Mouse (Mus musculus): ENCODE data around the gene Gsta3. TPM values are rescaled to one million over a fixed set of nuclear protein-coding genes. Genes with fewer than 3 reads are reported as not detected.
"Not testable (repeated sequence)": the region's sequence is repeated elsewhere in the genome, so short reads cannot be mapped to it uniquely, and the experiment has no call there.

Gene Gsta3
- total RNA-seq (2014; fragmentation: Nextera tagmentation) = 1.2 TPM in 1 of 2 replicates, not detected in the other
- total RNA-seq (2017) = 0.17 and 0.27 TPM in 2 replicates
- polyA plus RNA-seq (2012) = not detected in 2 replicates

DNA sequence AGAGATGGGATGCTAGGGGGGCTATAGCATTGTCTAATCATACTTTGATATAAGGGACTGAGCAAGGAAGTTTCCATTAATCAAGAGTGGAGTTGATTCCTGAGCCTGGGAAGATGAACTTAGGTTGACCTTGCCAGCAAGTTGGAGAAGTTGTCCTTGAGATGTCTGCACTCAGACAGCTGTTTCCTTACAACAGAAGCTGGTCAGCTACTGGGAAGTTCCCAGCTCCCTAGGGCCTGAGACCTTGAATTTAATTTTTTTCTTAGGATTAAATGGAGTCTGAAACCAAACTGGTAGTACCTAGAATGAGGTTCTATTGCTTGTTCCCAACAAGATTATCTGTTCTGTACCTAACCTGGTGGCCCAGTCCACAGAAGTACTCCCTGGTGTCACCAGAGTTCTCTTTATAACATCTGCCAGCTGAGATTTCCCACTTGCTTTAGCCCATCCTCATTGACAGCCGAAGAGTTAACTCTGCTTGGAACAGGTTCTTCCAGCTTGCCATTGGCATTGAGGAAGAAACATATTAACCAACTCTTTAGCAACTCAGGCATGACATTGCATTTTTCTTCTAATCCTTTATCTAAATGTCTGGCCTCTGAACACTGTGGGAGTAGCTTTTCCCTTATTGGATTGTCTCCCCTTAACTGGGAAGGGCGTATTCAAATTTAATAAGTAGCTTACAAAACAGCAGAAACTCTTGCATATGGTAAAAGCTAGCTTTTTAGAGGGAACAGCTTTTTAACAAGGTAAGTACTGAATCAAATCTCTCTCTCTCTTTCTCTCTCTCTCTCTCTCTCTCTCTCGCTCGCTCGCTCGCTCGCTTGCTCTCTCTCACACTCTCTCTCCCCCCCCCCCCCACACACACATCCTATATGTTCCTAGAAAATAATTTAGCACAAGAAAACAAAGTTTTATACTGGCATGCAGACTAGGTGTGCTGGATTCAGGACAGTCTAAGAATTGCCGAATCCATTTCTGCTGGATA, at the start of gene Gsta3:
Gsta3 (plus strand) TSS at position 679 of the 988 bp plus-strand sequence.
- ATAC-seq (ENCODE audit: extremely low read depth, insufficient number of reproducible peaks, low FRiP score, poor library complexity, severe bottlenecking) (peak; percentile 57), DNase-seq (ENCODE audit: low spot score) (no peak)
- H3K36me3 ChIP-seq (replicated peaks) = no peaks in the 10 kb centered on the region
- no peaks in the 10 kb centered on the region for H3K9me3 ChIP-seq (replicated peaks)
- H3K4me3 ChIP-seq (ENCODE audit: low read depth, low read length) = no peak within 1 kb of the TSS
- TF ChIP-seq TAL1 (conservative IDR thresholded peaks at IDR 0.05; ENCODE audit: low read depth, low read length) (no peak), POLR2AphosphoS5 (IDR thresholded peaks at IDR 0.05; ENCODE audit: insufficient replicate concordance, low read depth, low read length) (no peak), GATA2 (IDR thresholded peaks at IDR 0.05; ENCODE audit: borderline replicate concordance, low read depth, low read length) (no peak), GATA1 (IDR thresholded peaks at IDR 0.05; ENCODE audit: borderline replicate concordance, low read length) (no peak), CTCF (IDR thresholded peaks at IDR 0.05; ENCODE audit: low read depth, low read length) (no peak)
- H3K4me1 ChIP-seq (ENCODE audit: insufficient read depth, low read depth, low read length) = no peaks in the 10 kb centered on the region
- H3K27me3 ChIP-seq (ENCODE audit: insufficient read depth, low read length) = peaks cover 3% of the 10 kb centered on the region; the same call in 1 of the 2 replicates

DNA sequence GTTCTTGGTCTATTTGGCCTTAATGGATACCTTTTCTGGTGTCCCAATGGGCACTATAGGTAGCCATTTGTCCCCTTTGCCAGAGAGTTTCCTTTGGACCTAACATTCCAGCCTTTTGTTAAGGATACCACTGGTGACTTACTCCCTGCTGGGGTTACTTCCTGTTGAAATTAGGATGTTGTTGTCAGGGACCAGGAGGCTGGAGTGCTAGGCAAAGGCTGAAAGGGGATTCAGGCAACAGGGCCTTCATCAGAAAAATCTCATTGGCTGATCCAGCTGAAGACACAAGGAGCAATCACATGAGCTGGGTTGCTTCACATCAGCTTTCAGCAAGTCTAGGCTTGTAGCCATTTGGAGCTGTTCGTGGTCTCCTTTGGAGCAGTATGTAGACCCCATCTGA, 34.1 kb upstream of the Gsta3 start:
- peaks cover 14% of the 10 kb centered on the region for H3K27me3 ChIP-seq (ENCODE audit: insufficient read depth, low read length)

DNA sequence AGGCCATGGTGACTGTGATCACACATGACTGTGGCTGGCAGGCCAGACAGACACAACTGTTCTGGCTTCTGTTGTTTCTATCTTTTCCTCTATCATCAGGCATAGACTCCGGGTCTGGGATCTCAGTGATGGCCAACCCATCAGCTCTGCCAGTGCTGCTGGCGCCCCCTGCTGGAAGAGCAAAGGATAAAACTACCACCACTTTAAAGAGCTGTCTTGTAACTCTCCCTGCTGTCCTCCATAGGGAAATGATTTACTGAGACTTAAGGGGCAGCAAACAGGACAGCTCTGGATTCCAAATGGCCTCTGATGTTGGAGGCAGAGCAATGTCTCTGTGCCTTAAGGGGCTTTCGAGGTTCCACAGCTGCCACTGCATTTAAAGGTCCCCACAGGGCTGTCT, 26.9 kb upstream of the Gsta3 start:
- not testable (repeated sequence) for H3K36me3 ChIP-seq (replicated peaks); H3K4me3 ChIP-seq (ENCODE audit: low read depth, low read length); H3K9me3 ChIP-seq (replicated peaks); DNase-seq (ENCODE audit: low spot score); H3K4me1 ChIP-seq (ENCODE audit: insufficient read depth, low read depth, low read length)
- peaks cover 11% of the 10 kb centered on the region; the same call in 1 of the 2 replicates for H3K27me3 ChIP-seq (ENCODE audit: insufficient read depth, low read length)
- peak; percentile 56; the same call in 1 of the 2 replicates for ATAC-seq (ENCODE audit: extremely low read depth, insufficient number of reproducible peaks, low FRiP score, poor library complexity, severe bottlenecking)

More for the DNA sequence above, 34.1 kb upstream of the Gsta3 start:
- Histone ChIP-seq H3K4me3 (ENCODE audit: low read depth, low read length) (no peak overlapping the region), H3K4me1 (ENCODE audit: insufficient read depth, low read depth, low read length) (no peaks in the 10 kb centered on the region), H3K9me3 (replicated peaks) (no peaks in the 10 kb centered on the region), H3K36me3 (replicated peaks) (no peaks in the 10 kb centered on the region)
- DNase-seq (ENCODE audit: low spot score) = no peak
- TF ChIP-seq GATA1 (IDR thresholded peaks at IDR 0.05; ENCODE audit: borderline replicate concordance, low read length) (no peak), GATA2 (IDR thresholded peaks at IDR 0.05; ENCODE audit: borderline replicate concordance, low read depth, low read length) (no peak), TAL1 (conservative IDR thresholded peaks at IDR 0.05; ENCODE audit: low read depth, low read length) (no peak), POLR2AphosphoS5 (IDR thresholded peaks at IDR 0.05; ENCODE audit: insufficient replicate concordance, low read depth, low read length) (no peak), CTCF (IDR thresholded peaks at IDR 0.05; ENCODE audit: low read depth, low read length) (no peak)
- ATAC-seq (ENCODE audit: extremely low read depth, insufficient number of reproducible peaks, low FRiP score, poor library complexity, severe bottlenecking) = no peak

- ATAC-seq (ENCODE audit: extremely low read depth, insufficient number of reproducible peaks, low FRiP score, poor library complexity, severe bottlenecking); DNase-seq (ENCODE audit: low spot score); H3K4me3 ChIP-seq (ENCODE audit: low read depth, low read length); H3K4me1 ChIP-seq (ENCODE audit: insufficient read depth, low read depth, low read length); H3K9me3 ChIP-seq (replicated peaks); H3K36me3 ChIP-seq (replicated peaks): not testable (repeated sequence)
- H3K27me3 ChIP-seq (ENCODE audit: insufficient read depth, low read length) = peaks cover 11% of the 10 kb centered on the region; the same call in 1 of the 2 replicates
These were observed 26.2 kb upstream of the Gsta3 start for GRCm38 (mm10) chr1:21213991-21214692.

DNA sequence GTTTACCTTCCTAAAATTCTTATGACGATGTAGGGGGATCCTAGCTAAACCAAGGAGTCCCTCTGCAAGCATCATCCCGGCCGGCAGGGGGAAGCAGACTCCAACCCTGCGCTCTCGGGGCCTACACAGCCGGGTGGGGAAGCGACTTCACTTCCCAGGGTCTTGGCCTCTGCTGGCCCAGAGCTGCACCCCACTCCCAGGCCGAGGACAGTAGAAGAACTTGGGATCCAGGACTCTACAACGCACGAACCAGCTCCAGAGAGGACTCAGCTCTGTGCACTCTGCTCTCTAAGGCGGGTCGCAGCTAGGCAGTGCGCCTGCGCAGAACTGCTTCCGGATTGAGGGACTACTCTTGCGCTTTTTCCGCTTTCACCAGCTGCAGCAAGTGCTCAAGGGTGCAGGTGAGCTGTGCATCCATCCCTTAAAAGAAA, 21.9 kb upstream of the Gsta3 start, which contains the start of gene Tmem14a:
Tmem14a (plus strand) TSS at position 87 of the 431 bp plus-strand sequence.
- H3K27me3 ChIP-seq (ENCODE audit: insufficient read depth, low read length) = peaks cover 9% of the 10 kb centered on the region; the same call in 1 of the 2 replicates
- no peaks in the 10 kb centered on the region for H3K9me3 ChIP-seq (replicated peaks)
- ATAC-seq (ENCODE audit: extremely low read depth, insufficient number of reproducible peaks, low FRiP score, poor library complexity, severe bottlenecking) (peak; percentile 76), DNase-seq (ENCODE audit: low spot score) (peak; percentile 64)
- H3K4me3 ChIP-seq (ENCODE audit: low read depth, low read length) = peak within 1 kb of the TSS; percentile 69
- H3K36me3 ChIP-seq (replicated peaks) = no peaks in the 10 kb centered on the region
- no peaks in the 10 kb centered on the region; the same call in none of the 2 replicates for H3K4me1 ChIP-seq (ENCODE audit: insufficient read depth, low read depth, low read length)
- TF ChIP-seq GATA1 (IDR thresholded peaks at IDR 0.05; ENCODE audit: borderline replicate concordance, low read length) (no peak), CTCF (IDR thresholded peaks at IDR 0.05; ENCODE audit: low read depth, low read length) (peak; percentile 54)

DNA sequence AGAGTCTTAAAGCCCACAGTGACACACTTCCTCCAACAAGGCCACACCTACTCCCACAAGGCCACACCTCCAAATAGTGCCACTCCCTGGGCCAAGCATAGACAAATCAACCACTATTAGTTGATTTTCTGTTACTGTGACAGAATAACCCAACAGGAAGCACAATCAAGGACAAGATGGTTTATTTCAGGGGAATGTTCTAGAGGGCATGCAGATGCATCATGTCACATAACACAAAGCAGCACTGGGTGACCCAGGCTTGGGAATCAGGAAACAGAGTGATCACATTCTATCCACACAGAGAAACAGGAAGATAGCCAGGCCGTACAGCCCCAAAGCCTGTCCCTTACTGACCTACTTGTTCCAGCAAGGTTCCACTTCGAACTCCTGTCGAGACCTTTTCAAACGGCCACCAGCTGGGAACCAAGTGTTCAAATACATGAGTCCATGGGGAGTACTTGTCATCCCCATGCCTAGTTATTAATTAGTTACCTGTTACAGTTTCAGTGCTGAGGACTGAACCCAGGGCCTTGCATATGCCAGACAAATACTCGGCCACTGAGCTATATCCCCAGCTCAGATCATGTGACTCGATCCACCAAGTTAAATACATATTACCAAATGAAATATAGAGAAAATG, 12.5 kb upstream of the Gsta3 start:
- TF ChIP-seq TAL1 (conservative IDR thresholded peaks at IDR 0.05; ENCODE audit: low read depth, low read length) = no peak
- TF ChIP-seq GATA2 (IDR thresholded peaks at IDR 0.05; ENCODE audit: borderline replicate concordance, low read depth, low read length) = no peak
- TF ChIP-seq CTCF (IDR thresholded peaks at IDR 0.05; ENCODE audit: low read depth, low read length) = no peak
- TF ChIP-seq POLR2AphosphoS5 (IDR thresholded peaks at IDR 0.05; ENCODE audit: insufficient replicate concordance, low read depth, low read length) = no peak
- no peak for TF ChIP-seq GATA1 (IDR thresholded peaks at IDR 0.05; ENCODE audit: borderline replicate concordance, low read length)
- DNase-seq (ENCODE audit: low spot score) (no peak), ATAC-seq (ENCODE audit: extremely low read depth, insufficient number of reproducible peaks, low FRiP score, poor library complexity, severe bottlenecking) (no peak)
- no peaks in the 10 kb centered on the region for H3K36me3 ChIP-seq (replicated peaks)
- no peak overlapping the region for H3K4me3 ChIP-seq (ENCODE audit: low read depth, low read length)
- no peaks in the 10 kb centered on the region for H3K9me3 ChIP-seq (replicated peaks)
- H3K4me1 ChIP-seq (ENCODE audit: insufficient read depth, low read depth, low read length) = peaks cover 2% of the 10 kb centered on the region; the same call in 1 of the 2 replicates
- H3K27me3 ChIP-seq (ENCODE audit: insufficient read depth, low read length) = no peaks in the 10 kb centered on the region

DNA sequence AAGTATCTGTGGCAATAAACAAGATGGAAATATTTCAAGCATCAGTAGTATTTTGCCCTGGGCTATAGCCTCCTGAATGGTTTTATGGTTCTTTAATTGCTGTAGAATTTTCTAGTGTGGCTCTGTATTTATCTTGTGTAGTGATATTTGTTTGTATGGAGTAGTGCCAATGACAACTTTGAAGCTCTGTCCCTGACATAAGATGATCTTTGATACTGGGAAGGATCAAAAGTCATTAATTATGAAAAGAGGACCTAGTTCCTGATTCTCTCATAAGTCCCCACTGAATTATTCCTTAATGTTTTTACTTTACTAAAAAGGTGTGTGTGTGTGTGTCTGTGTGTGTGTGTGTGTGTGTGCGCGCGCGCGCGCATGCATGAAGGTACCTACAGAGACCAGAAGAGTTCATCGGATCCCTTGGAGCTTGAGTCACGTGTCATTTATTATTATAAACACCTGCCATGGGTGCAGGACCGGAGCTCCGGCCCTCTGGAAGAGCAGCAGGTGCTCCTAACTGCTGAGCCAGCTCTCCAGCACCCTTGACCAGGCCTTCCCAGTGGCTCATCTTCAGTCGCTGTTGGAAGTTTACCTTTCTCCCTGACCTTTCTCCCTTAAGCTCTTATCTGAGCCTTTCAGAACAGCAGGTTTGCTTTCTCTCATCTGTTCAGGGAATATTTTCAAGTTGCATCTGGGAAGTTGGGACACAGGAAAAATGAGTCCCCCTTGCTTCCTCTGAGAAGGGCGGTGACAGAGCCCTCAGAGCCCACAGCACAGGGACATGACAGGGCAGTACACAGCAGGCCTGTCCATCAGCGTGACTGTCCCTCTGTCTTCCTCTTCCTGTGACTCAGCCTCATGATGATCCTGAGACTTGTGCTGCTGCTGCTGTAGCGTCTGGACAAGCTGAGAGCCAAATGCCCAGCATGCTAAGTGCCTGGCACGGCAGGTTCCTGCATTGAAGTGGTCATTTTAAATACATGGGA, 11.4 kb upstream of the Gsta3 start:
- H3K27me3 ChIP-seq (ENCODE audit: insufficient read depth, low read length); H3K9me3 ChIP-seq (replicated peaks); ATAC-seq (ENCODE audit: extremely low read depth, insufficient number of reproducible peaks, low FRiP score, poor library complexity, severe bottlenecking); H3K4me1 ChIP-seq (ENCODE audit: insufficient read depth, low read depth, low read length); H3K36me3 ChIP-seq (replicated peaks); H3K4me3 ChIP-seq (ENCODE audit: low read depth, low read length); DNase-seq (ENCODE audit: low spot score): not testable (repeated sequence)
